Mouse (Mus musculus) ES-Bruce4 (cell line): ENCODE measurements around the gene Clk3. TPM values are rescaled to one million over a fixed set of nuclear protein-coding genes. Genes with fewer than 3 reads are reported as not detected.

Experiments used
- H3K27ac ChIP-seq: 2 replicates; pipeline ENCODE4 v1.5.1; 2012; ENCODE audit warnings: low read length, inconsistent platforms; ENCODE audit not compliant: insufficient read depth
- H3K27me3 ChIP-seq: 2 replicates; pipeline ENCODE4 v1.6.1; 2012; ENCODE audit warnings: mild to moderate bottlenecking, low read length, inconsistent platforms; ENCODE audit not compliant: control insufficient read depth, poor library complexity, insufficient read depth, severe bottlenecking
- H3K36me3 ChIP-seq: 2 replicates; pipeline ENCODE4 v1.6.1; 2012; ENCODE audit warnings: inconsistent platforms, mild to moderate bottlenecking, low read length, moderate library complexity; ENCODE audit not compliant: control insufficient read depth, poor library complexity, insufficient read depth, severe bottlenecking
- H3K4me1 ChIP-seq: one replicate; pipeline ENCODE4 v1.8.1; 2011; ENCODE audit warnings: low read length; ENCODE audit not compliant: control insufficient read depth, insufficient read depth
- H3K4me3 ChIP-seq: 2 replicates; pipeline ENCODE4 v1.5.1; 2011; ENCODE audit warnings: low read depth, mild to moderate bottlenecking, low read length
- H3K9ac ChIP-seq: 2 replicates; pipeline ENCODE4 v1.6.1; 2012; ENCODE audit warnings: low read depth, mild to moderate bottlenecking, inconsistent platforms; ENCODE audit not compliant: poor library complexity, severe bottlenecking
- H3K9me3 ChIP-seq: replicated peaks from 2 replicates; pipeline ENCODE4 v1.6.1; 2012; ENCODE audit warnings: mild to moderate bottlenecking, low read length, inconsistent platforms; ENCODE audit not compliant: control insufficient read depth, poor library complexity, insufficient read depth, severe bottlenecking
- CTCF ChIP-seq: IDR thresholded peaks from one replicate; pipeline ENCODE4 v1.8.1; 2011; ENCODE audit warnings: low read depth, low read length
- EP300 ChIP-seq: IDR thresholded peaks from 2 replicates; pipeline ENCODE4 v1.6.1; 2011; ENCODE audit warnings: low read depth, low read length; ENCODE audit not compliant: insufficient read depth
- POLR2A ChIP-seq: IDR thresholded peaks from one replicate; pipeline ENCODE4 v1.8.1; 2011; ENCODE audit warnings: low read length; ENCODE audit not compliant: insufficient read depth
- polyA plus RNA-seq: library from polyadenylated mRNA; stranded (reverse); fragments of >200 nt; gene quantifications from 2 replicates; pipeline ENCODE4 v1.2.4, GENCODE M21; 2011; ENCODE audit warnings: low read depth; ENCODE audit not compliant: missing spikeins, insufficient read depth, insufficient read length

Gene Clk3
- 71.2 and 77.7 TPM in 2 replicates for polyA plus RNA-seq

DNA sequence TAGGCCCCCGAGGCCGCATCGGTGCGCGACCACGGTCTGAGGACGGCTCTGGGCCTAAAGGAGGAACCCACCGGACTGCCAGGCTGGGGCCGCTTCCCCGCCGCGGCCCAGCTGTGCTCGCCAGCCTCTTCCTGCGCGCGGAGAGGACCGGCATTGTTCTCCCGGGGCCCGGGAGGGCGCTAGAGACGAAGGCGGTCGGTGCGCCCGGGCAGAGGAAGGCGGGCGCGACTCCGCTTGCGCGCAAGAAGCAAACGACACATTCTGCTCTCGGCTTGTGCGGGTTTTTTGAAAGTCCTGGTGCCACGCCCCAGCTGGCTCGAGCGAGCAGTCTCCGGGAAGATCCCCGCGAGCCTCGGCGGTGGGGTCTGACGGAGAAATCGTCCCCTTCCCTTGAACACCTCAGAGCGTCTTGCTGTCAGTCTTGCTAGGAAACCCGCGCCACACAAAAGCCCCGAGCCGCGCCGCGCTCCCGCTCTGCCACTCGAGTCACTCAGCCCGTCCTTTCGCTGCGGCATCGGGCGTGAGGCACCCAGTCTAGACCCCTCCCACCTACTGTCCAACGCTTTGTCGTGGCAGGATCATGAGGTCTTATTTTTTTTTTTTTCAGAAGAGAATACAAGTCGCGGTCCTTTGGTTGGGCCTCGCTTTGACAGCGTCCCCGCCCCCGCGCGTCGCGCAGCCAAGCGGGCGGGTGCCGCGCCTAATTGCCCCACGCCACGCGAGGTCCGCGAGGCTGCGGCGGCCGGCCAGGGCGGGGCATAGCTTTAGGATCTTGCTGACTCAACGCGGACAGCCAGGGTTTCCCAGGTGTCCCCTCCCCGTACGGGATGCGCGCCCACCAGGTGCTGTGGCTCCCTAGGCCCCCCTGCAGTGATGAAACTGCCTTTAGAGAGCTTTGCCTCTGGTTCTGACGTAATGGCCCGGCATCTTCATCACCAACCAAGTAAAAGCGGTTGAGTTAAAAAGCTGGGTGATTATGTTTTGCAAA is at the start of gene Clk3:
Gene Clk3, minus strand, starts transcription at position 497 of the 988 bp plus-strand sequence.
- Histone ChIP-seq H3K9ac (peak within 1 kb of the TSS; percentile 87), H3K27ac (no peak within 1 kb of the TSS), H3K9me3 (no peaks in the 10 kb centered on the region), H3K27me3 (no peaks in the 10 kb centered on the region), H3K36me3 (peaks cover under 1% of the 10 kb centered on the region; the same call in 1 of the 2 replicates), H3K4me3 (peak within 1 kb of the TSS; percentile 88), H3K4me1 (peaks cover 2% of the 10 kb centered on the region)
- TF ChIP-seq EP300 (no peak), CTCF (no peak), POLR2A (no peak)

DNA sequence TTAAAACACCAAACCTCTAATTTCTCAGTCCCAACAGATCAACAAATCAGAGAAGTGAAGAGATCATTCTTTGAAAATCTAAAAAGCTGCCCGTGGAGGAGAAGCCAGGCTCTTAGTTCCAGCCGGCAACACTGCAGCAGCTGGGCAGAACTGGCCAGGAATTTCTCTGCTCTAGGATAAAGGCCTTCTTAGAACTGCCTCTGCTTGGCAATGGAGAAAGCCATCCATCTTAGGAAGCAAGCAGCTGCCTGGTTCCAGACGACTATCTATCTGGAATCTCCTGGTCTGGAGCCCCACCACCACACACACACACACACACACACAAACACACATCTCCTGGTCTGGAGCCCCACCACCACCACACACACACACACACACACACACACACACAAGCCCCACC is 49.2 kb upstream of the Clk3 start:
- no peaks in the 10 kb centered on the region for H3K9me3 ChIP-seq
- TF ChIP-seq EP300 (no peak), POLR2A (no peak), CTCF (no peak)
- peaks cover 7% of the 10 kb centered on the region for H3K4me1 ChIP-seq

DNA sequence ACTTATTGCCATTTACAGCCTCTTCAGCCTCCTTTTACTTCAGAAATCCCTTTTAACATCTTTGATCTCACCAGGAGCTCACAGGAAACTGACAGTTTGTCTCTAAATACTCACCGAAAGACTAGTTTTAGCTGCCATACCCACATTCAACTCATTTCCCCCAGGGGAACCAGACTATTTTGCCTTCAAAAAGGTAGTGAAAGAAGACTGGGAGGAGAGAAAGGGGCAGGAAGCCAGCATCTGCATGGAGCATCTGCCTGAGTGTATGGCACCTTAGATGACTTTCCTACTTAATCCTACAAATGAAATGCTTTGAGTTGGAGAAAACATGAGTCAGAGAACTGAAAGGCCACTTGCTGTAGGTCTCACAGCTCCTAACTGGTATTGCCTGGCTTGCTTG is 48.4 kb upstream of the Clk3 start:
- Histone ChIP-seq H3K4me1 (peaks cover 7% of the 10 kb centered on the region), H3K9ac (no peak overlapping the region), H3K36me3 (no peaks in the 10 kb centered on the region; the same call in 1 of the 2 replicates), H3K27ac (no peak overlapping the region; the same call in 1 of the 2 replicates), H3K9me3 (no peaks in the 10 kb centered on the region), H3K4me3 (no peak overlapping the region), H3K27me3 (no peaks in the 10 kb centered on the region)
- TF ChIP-seq CTCF (no peak), POLR2A (no peak), EP300 (no peak)

More for the DNA sequence above, 49.2 kb upstream of the Clk3 start:
- no peak overlapping the region for H3K9ac ChIP-seq
- no peaks in the 10 kb centered on the region for H3K27me3 ChIP-seq
- H3K4me3 ChIP-seq: no peak overlapping the region
- no peak overlapping the region for H3K27ac ChIP-seq
- no peaks in the 10 kb centered on the region; the same call in 1 of the 2 replicates for H3K36me3 ChIP-seq

DNA sequence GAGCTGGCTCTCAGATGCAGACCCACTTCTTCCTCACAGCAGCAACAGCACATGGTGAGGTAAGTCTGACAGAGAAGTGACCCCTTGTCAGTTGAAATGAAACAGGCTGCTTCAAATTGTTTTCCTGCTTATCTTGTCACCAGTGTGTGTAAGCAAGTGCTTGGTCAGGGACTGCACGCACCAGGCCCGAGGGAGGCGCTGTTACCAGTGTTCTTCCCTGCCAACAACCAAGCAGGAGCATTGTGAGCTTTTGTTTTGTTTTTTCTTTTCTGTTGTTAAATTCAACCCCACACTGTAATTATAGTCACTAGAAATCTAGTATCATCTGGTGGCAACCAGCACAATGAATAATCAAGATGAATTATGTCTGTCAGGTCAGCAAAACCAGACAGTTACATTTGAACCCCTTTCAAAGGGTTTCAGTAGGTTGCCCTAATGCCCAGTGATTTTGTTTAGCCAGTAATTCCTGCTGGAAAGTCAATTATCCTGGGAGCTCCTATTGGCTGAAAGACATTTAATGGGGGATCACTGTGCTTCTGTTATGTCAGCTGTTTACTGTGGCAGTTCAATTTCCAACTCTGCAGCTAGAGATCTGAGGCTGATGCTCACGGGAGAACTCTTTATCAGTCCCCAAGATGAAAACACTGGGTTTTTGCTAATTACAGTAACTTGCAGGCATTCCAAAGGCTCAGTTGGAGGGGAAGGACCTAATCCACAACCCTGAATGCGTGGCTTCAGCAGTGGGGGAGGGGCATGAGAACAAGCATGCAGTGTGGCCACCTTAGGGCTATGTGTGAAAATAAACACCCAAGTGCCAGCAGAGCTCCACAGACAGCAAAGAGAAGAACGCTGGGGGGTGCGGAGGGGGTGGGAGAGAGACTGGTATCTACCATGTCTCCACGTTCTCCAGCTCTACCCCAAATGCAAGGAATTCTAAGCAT is 46.4 kb upstream of the Clk3 start:
- H3K9ac ChIP-seq: no peak overlapping the region
- no peak overlapping the region for H3K27ac ChIP-seq
- peaks cover 6% of the 10 kb centered on the region for H3K4me1 ChIP-seq
- H3K4me3 ChIP-seq: no peak overlapping the region
- TF ChIP-seq POLR2A (no peak), CTCF (peak; percentile 29), EP300 (0 out of 2 replicates have a peak, but pooled peaks have one; percentile 38)
- H3K36me3 ChIP-seq: no peaks in the 10 kb centered on the region; the same call in 1 of the 2 replicates
- no peaks in the 10 kb centered on the region for H3K9me3 ChIP-seq
- H3K27me3 ChIP-seq: no peaks in the 10 kb centered on the region

DNA sequence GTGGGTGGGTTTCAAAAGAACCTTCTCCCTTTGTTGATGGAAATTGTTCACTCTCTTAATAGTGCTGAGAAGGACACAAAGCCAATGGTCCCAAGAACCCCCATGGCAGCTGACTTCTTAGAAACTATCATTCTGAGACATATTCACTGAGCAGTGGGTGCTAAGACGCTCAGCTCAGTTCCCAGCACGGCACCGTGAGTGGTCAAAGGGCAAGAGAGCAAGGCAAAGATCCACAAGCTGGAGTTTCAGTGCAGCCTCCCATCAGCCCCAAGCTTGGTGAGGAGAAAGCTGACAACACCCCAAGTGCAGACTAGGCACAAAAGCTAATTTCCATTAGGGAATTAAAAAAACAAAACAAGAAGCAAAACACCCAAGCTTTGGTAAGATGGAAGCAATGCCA is 45.0 kb upstream of the Clk3 start:
- TF ChIP-seq EP300 (no peak), CTCF (no peak), POLR2A (no peak)
- Histone ChIP-seq H3K4me1 (peaks cover 7% of the 10 kb centered on the region), H3K27ac (no peak overlapping the region), H3K4me3 (no peak overlapping the region), H3K9ac (no peak overlapping the region), H3K36me3 (no peaks in the 10 kb centered on the region; the same call in 1 of the 2 replicates), H3K27me3 (no peaks in the 10 kb centered on the region), H3K9me3 (no peaks in the 10 kb centered on the region)
